Mouse (Mus musculus): ENCODE measurements around the gene Nrarp.

The Nrarp gene

GRCm38 (mm10) chr2:25196172-25196954 is 15.8 kb downstream of the Nrarp start, which contains the start of gene Tor4a:
Gene Tor4a, minus strand, starts transcription at chr2:25196886.
- peak; percentile 72 for DNase-seq (ENCODE audit: low read depth)

GRCm38 (mm10) chr2:25197191-25197590 is 16.6 kb downstream of the Nrarp start:
- DNase-seq (ENCODE audit: low read depth): no peak

DNA sequence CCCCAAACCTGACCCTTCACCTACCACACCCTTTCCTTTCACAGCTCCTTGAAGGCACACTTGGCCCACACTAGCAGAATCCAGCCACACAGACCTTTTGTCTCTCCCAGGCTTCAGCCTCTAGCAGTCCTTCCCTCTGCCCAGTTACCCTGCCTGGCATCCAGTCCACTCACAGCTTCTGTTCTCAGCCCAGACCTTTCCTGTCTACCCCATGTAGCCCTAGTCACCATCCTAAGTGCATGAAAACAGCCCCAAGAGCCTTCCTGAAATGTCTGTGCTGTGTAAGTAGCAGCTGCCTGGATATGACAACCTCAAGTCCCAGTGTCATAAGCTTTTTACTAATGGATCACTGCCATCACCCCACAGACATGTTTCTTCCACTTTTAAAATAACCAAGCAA is 17.4 kb downstream of the Nrarp start:
- no peak for DNase-seq (ENCODE audit: low read depth)

- no peak for DNase-seq (ENCODE audit: low read depth)
These were observed 20.1 kb downstream of the Nrarp start for GRCm38 (mm10) chr2:25200631-25201030.

GRCm38 (mm10) chr2:25203631-25204214 is 23.2 kb downstream of the Nrarp start:
- DNase-seq (ENCODE audit: low read depth): no peak

GRCm38 (mm10) chr2:25207593-25207992 is 27.0 kb downstream of the Nrarp start:
- DNase-seq (ENCODE audit: low read depth): no peak

GRCm38 (mm10) chr2:25210686-25211085 is 30.1 kb downstream of the Nrarp start:
- no peak for DNase-seq (ENCODE audit: low read depth)

DNA sequence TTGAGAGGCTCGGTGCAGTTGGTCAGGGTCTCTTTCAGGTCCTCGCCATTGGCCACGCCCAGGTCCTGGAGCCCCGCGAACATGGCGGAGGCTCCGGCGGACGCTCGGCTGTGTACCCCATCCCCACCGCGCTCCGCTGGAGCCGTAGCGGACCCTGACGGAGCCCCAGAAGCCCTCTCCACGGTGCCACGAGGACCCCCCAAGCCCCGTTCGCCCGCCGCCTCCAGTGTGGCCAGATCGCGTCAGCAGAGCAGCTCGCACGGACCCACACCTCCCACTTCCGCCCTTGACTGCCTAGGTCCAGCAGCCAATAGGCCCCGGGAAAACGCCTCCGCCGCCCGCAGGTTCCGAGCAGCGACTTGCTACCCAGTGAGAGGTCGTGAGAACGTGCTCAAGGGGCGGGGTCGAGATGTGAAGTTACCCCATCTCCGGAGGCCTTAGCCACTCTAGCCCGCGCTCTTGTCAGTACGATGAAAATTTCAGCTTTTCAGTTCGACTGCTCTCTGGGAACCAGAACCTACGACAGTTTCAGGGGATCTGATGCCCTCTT is 30.6 kb downstream of the Nrarp start, which contains the start of gene Nelfb:
Gene Nelfb (minus strand): TSS at position 369 of the 550 bp plus-strand sequence.
- peak; percentile 93 for DNase-seq (ENCODE audit: low read depth)

DNA sequence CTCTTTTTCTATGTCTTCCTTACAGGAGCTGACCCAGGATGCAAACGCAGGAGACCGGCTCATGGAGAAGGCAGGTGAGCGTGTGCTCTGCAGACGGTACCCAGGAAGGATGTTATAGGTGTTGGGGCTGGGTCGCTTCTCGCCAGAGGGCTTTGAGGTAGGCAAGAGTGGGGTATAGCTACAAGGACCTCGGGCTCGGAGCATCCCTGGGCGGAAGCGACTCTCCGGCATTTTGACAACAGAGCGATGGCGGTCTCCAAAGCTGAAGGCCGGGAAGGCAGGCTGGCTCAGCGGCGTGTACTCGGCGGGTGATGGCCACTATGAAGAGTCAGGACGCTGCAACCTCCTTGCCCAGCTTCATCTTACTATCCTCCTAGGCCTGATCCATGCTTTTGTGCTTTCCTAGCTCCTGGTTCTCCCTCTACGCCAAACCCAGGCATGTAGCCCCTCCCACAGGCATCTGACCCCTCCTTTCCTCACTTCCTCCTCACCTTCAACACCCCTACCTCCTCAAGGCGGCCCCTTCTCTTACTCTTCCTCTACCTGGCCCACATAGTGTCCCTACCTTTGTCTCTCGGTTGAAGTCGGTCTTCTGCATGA is 32.8 kb downstream of the Nrarp start:
- DNase-seq (ENCODE audit: low read depth): no peak

DNA sequence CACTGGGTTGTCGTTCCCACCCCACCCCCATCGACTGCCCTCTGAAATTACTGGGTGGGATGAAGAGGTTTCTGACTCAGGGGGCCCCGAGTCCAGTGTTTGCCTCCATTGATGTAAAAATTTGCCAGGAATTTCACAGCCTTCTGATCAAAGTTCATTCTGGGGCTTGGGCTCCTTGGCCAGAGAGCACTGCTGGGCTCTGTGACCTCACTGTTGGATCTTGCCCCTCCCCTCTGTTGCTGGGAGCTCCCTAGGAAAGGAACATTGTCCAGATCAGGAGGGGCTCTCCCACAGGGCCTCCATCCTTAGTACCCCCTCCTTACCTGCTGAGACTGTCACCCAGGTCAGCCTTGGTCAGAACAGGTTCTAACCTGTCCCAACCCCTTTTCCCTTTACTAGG is 33.9 kb downstream of the Nrarp start, which contains the start of gene Stpg3:
Gene Stpg3 (minus strand): TSS at position 194 of the 400 bp plus-strand sequence.
- no peak for DNase-seq (ENCODE audit: low read depth)

DNA sequence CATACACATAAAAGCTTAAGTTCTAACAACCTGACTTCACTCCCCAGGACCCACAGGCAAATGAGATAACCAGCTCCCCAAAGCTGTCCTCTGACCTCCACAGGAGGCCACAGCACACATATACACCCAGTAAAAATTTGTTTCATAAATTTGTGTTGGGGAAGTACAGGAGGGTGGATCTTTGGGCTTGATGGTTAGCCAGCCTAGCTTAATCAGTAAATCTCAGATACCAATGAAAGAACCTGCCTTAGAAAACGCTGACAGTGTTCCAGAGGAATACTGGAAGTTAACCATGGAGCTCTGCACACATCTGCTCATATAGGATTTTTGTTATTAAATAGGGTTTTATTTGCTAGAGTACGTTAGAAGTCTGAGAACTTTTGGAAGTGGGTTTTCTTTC is 37.1 kb downstream of the Nrarp start:
- no peak for DNase-seq (ENCODE audit: low read depth)

- DNase-seq (ENCODE audit: low read depth): no peak
These were observed 37.9 kb downstream of the Nrarp start, which contains the start of gene Fam166a for GRCm38 (mm10) chr2:25218445-25218844. Gene Fam166a, plus strand, starts transcription at chr2:25218745.

DNA sequence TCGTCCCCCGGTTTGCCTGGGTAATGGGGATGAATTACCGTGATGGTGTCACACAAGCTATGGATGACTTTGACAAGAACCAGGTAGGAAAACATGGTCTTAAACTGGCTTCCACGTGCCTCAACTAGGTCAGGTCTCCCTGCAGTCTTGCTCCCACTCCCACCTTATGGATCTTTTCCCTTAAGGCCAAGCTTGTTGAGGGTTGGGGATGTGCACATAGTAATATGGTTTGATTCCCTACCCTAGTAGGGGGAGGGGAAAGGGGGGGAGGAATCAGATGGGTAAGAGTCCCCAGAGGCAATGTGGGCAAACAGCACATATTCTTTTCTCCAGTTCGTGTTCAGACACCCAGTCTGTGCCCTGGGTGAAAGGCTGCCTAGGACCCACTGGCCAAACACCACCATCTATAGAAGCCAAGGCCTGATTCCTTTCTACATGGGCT is 40.8 kb downstream of the Nrarp start:
- no peak for DNase-seq (ENCODE audit: low read depth)

GRCm38 (mm10) chr2:25223681-25224491 is 43.3 kb downstream of the Nrarp start:
- peak; percentile 79 for DNase-seq (ENCODE audit: low read depth)

GRCm38 (mm10) chr2:25224492-25224765 is 43.9 kb downstream of the Nrarp start, which contains the start of gene Tubb4b:
Gene Tubb4b, minus strand, starts transcription at chr2:25224702.
- DNase-seq (ENCODE audit: low read depth): no peak

- peak; percentile 97 for DNase-seq (ENCODE audit: low read depth)
These were observed 44.5 kb downstream of the Nrarp start for GRCm38 (mm10) chr2:25224766-25225752.

DNA sequence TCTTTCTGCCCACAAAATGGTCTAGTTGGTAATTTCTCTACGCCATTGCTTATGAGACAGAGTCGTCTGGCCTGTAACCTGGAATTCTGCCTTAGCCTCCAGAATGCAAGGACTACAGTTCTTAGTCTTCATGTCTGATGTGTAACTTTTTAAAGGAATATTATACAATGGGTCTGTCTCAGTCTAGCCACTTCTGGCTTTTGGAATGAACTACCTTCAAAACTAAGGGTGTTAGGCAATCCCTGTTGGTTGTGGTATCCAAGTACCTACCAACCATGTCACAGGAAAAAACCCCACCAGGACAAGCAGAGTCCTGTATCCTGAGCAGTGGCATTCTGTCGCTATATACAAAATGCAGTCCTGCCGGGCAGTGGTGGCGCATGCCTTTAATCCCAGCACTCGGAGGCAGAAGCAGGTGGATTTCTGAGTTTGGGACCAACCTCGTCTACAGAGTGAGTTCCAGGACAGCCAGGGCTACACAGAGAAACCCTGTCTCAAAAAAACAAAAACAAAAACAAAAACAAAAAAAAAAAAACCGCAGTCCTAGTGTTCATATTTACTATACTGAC is 45.3 kb downstream of the Nrarp start:
- DNase-seq (ENCODE audit: low read depth): no peak

- DNase-seq (ENCODE audit: low read depth): no peak
These were observed 46.3 kb downstream of the Nrarp start for GRCm38 (mm10) chr2:25226864-25227263.

- no peak for DNase-seq (ENCODE audit: low read depth)
These were observed 46.8 kb downstream of the Nrarp start for GRCm38 (mm10) chr2:25227406-25227805.

DNA sequence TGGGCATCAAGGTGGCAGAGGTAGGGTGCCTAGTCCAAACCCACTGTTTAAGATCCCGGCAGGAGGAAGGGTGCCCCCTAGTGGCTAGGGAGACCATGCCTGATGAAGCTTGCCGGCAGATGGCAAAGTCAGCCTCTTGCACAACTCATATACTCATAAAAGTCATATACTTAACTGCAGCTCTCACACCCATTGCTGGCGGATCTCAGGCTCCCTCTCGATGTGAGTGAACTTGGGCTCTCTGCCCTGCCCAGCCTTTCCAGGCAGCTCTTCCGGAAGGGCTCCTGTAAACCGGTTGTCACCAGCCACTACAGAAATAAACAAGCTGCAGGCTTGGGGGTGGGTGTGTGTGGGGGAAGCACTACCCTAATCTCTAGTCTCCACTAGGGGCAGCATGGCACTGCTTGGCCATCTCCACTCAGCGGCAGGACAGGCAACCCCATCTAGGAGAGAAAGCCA is 47.9 kb downstream of the Nrarp start:
- peak; percentile 90 for DNase-seq (ENCODE audit: low read depth)
